Comparison of ENCODE assay signal across 7 mouse cellular contexts in genomic region chr11:116332232-116332982, GRCm38 (mm10). TPM values are rescaled to one million over a fixed set of nuclear protein-coding genes. Genes with fewer than 3 reads are reported as not detected.
DNase-seq lines count a peak whose midpoint lies in the region; ATAC-seq and TF ChIP-seq lines count a peak whose summit lies in the region.

No protein-coding gene starts in this region.

- WGBS in lung, embryonic 16.5 days: 42% methylated on average over 18 of the region's 19 CpGs
- 62% methylated on average over 18 of the region's 19 CpGs for WGBS in lung, adult 2 months
- WGBS in forebrain, embryonic 11.5 days: 22% methylated on average over 19 of the region's 19 CpGs

- no peak for ATAC-seq in lung, embryonic 16.5 days (ENCODE audit: low read depth)
- peak; percentile 25; the same call in 1 of the 2 replicates for ATAC-seq in forebrain, embryonic 11.5 days (replicated peaks; ENCODE audit: low FRiP score)
- no peak for ATAC-seq in CD4-positive, CD25-positive, alpha-beta regulatory T cell, adult 4 months

- no peaks in the 10 kb centered on the region for H3K36me3 ChIP-seq in lung, embryonic 16.5 days (ENCODE audit: control insufficient read depth, insufficient read depth, low read length)
- no peaks in the 10 kb centered on the region for H3K36me3 ChIP-seq in forebrain, embryonic 11.5 days (ENCODE audit: control insufficient read depth, insufficient read depth, low read length)

- H3K27me3 ChIP-seq in lung, embryonic 16.5 days (ENCODE audit: control insufficient read depth, insufficient read depth, low read depth, low read length): peaks cover 25% of the 10 kb centered on the region
- peaks cover 14% of the 10 kb centered on the region for H3K27me3 ChIP-seq in forebrain, embryonic 11.5 days (ENCODE audit: control insufficient read depth, insufficient read depth, low read length)

- H3K4me3 ChIP-seq in lung, embryonic 16.5 days (ENCODE audit: low read length): no peak overlapping the region
- H3K4me3 ChIP-seq in lung, adult 2 months (replicated peaks; ENCODE audit: extremely low read depth, low read depth, low read length): no peak overlapping the region
- no peak overlapping the region for H3K4me3 ChIP-seq in forebrain, embryonic 11.5 days (ENCODE audit: low read depth, low read length)

- no peak for DNase-seq in lung, adult 2 months
- peak; percentile 71 for DNase-seq in forebrain, embryonic 11.5 days (ENCODE audit: low spot score)
- peak; percentile 85 for DNase-seq in layer of hippocampus, adult 9-11 months
- peak; percentile 67 for DNase-seq in retina, embryonic 14.5 days (ENCODE audit: low spot score)
- no peak for DNase-seq in adrenal gland, adult (ENCODE audit: inconsistent age in 2 of 2, low spot score in 1 of 2)

- no peaks in the 10 kb centered on the region for H3K9me3 ChIP-seq in lung, embryonic 16.5 days (ENCODE audit: control insufficient read depth, low read length)
- no peaks in the 10 kb centered on the region for H3K9me3 ChIP-seq in forebrain, embryonic 11.5 days (ENCODE audit: control insufficient read depth, low read length)

- H3K27ac ChIP-seq in lung, embryonic 16.5 days (ENCODE audit: low read length): no peak overlapping the region
- no peak overlapping the region; the same call in 1 of the 2 replicates for H3K27ac ChIP-seq in forebrain, embryonic 11.5 days (ENCODE audit: low read depth, low read length)

- no peak for TF ChIP-seq POLR2A in lung, adult 2 months (IDR thresholded peaks at IDR 0.05; ENCODE audit: borderline replicate concordance, extremely low read depth, low read depth, low read length)

- peaks cover 38% of the 10 kb centered on the region for H3K4me1 ChIP-seq in lung, embryonic 16.5 days (replicated peaks; ENCODE audit: control insufficient read depth, insufficient read depth, low read length)
- peaks cover 3% of the 10 kb centered on the region for H3K4me1 ChIP-seq in lung, adult 2 months (ENCODE audit: control insufficient read depth, insufficient read depth, low read length)
- H3K4me1 ChIP-seq in forebrain, embryonic 11.5 days (replicated peaks; ENCODE audit: control insufficient read depth, insufficient read depth, low read length): peaks cover 58% of the 10 kb centered on the region

- 0 out of 2 replicates have a peak overlapping the region, but pooled peaks have one; percentile 15 for H3K9ac ChIP-seq in lung, embryonic 16.5 days (ENCODE audit: low read length)
- peak overlapping the region; percentile 29; the same call in 1 of the 2 replicates for H3K9ac ChIP-seq in forebrain, embryonic 11.5 days (ENCODE audit: low read length)

- no peak overlapping the region for H3K4me2 ChIP-seq in lung, embryonic 16.5 days (ENCODE audit: low read depth, low read length)
- H3K4me2 ChIP-seq in forebrain, embryonic 11.5 days (ENCODE audit: low read depth, low read length, severe bottlenecking): 0 out of 2 replicates have a peak overlapping the region, but pooled peaks have one; percentile 24

- TF ChIP-seq CTCF in lung, adult 2 months (IDR thresholded peaks at IDR 0.05; ENCODE audit: insufficient read depth, low read length): no peak

RNA-seq across cellular contexts. Expression of gene Foxj1, which starts 2.8 kb away (rescaled TPM):
- polyA plus RNA-seq in lung, embryonic 16.5 days (2015; fragmentation: Nextera tagmentation; extraction: Ambion mirVana): 22.1 and 24.6 TPM in 2 replicates
- polyA plus RNA-seq in lung, adult 2 months (2012; rRNA removed): 78.4 and 114 TPM in 2 replicates
- 5.3 and 6.8 TPM in 2 replicates for polyA plus RNA-seq in forebrain, embryonic 11.5 days (2014; fragmentation: Nextera tagmentation; extraction: Ambion mirVana)
- polyA plus RNA-seq in CD4-positive, CD25-positive, alpha-beta regulatory T cell, adult 4 months (2017; shearing (Covaris generic)): not detected

RNA-seq across cellular contexts. Expression of gene Exoc7, which starts 25.4 kb away (rescaled TPM):
- polyA plus RNA-seq in lung, embryonic 16.5 days (2015; fragmentation: Nextera tagmentation; extraction: Ambion mirVana): 62.8 and 68.5 TPM in 2 replicates
- 29.9 and 33.2 TPM in 2 replicates for polyA plus RNA-seq in lung, adult 2 months (2012; rRNA removed)
- polyA plus RNA-seq in forebrain, embryonic 11.5 days (2014; fragmentation: Nextera tagmentation; extraction: Ambion mirVana): 67.8 and 71.1 TPM in 2 replicates
- polyA plus RNA-seq in CD4-positive, CD25-positive, alpha-beta regulatory T cell, adult 4 months (2017; shearing (Covaris generic)): 100 to 1,000 TPM in 1 of 2 experiments, 10 to 100 TPM in 1; 98.4 to 123 TPM

RNA-seq across cellular contexts. Expression of gene Galr2, which starts 51.7 kb away (rescaled TPM):
- 0.21 and 0.25 TPM in 2 replicates for polyA plus RNA-seq in lung, embryonic 16.5 days (2015; fragmentation: Nextera tagmentation; extraction: Ambion mirVana)
- polyA plus RNA-seq in lung, adult 2 months (2012; rRNA removed): 0.10 and 0.18 TPM in 2 replicates
- polyA plus RNA-seq in forebrain, embryonic 11.5 days (2014; fragmentation: Nextera tagmentation; extraction: Ambion mirVana): 0.27 TPM in 1 of 2 replicates, not detected in the other
- polyA plus RNA-seq in CD4-positive, CD25-positive, alpha-beta regulatory T cell, adult 4 months (2017; shearing (Covaris generic)): not detected

RNA-seq across cellular contexts. Expression of gene Srp68, which starts 58.4 kb away (rescaled TPM):
- polyA plus RNA-seq in lung, embryonic 16.5 days (2015; fragmentation: Nextera tagmentation; extraction: Ambion mirVana): 75.3 and 79.2 TPM in 2 replicates
- 29.7 and 42.9 TPM in 2 replicates for polyA plus RNA-seq in lung, adult 2 months (2012; rRNA removed)
- 81.2 and 83.6 TPM in 2 replicates for polyA plus RNA-seq in forebrain, embryonic 11.5 days (2014; fragmentation: Nextera tagmentation; extraction: Ambion mirVana)
- polyA plus RNA-seq in CD4-positive, CD25-positive, alpha-beta regulatory T cell, adult 4 months (2017; shearing (Covaris generic)): 10 to 100 TPM; 39.5 to 53.9 TPM

Comparison
In these comparisons a context has a peak if more than half of its experiments do, and no peak if none do; other contexts are left out.
1. DNase-seq: peak in forebrain, embryonic 11.5 days (single experiment), layer of hippocampus, adult 9-11 months (single experiment) and retina, embryonic 14.5 days (single experiment); none in lung, adult 2 months (single experiment) and adrenal gland, adult (0 of 2).